Mouse (Mus musculus): ENCODE results near the gene Bpnt1.
A peak's percentile ranks its signal among the peaks of the same experiment; 100 is the strongest.
"Not testable (repeated sequence)": the region's sequence is repeated elsewhere in the genome, so short reads cannot be mapped to it uniquely, and the experiment has no call there.

Bpnt1 gene

DNA sequence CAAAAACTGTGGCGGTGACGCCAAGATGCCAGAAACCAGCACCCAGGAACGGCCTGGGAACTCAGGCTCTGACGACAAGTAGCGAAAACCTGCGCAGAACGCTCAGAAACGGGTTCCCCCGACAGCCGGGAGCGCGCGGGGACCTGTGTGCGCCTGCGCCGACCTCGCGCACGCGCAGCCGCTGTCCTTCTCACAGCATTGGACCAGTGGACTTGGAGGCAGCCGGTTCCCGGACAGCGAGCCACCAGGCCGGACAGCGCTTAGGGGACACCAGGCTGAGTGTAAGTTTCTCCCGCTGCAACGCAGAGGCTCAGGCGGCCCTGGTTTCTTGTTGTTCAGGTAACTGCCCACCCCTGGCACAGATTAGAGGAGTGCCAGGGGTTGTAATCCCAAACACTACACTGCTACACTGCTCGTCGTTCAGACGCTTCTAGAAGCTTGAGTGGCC is at the start of gene Bpnt1:
TSS of gene Bpnt1 (plus strand) at position 167 of the 448 bp plus-strand sequence.
- DNase-seq (ENCODE audit: low spot score): peak; percentile 89

DNA sequence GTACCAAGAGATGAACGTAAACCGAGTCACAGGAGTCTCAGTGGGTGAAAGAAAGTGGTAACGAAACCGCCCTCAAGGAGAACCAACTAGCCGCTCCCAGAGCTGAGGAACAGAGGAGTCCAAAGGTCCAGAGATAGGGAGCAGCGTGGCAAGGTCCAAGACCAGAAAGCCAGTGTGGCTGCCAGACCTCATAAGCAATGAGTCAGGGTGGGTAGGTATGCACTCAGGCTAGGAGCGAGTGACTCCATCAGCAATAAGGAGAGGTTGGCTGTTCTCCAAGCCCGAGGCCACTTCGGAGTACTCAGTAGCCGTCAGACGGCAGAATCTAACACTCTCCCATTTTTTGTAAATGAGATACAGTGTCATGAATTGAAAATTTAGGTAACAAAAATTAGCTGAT is 49.1 kb upstream of the Bpnt1 start:
- no peak for DNase-seq (ENCODE audit: low spot score)

DNA sequence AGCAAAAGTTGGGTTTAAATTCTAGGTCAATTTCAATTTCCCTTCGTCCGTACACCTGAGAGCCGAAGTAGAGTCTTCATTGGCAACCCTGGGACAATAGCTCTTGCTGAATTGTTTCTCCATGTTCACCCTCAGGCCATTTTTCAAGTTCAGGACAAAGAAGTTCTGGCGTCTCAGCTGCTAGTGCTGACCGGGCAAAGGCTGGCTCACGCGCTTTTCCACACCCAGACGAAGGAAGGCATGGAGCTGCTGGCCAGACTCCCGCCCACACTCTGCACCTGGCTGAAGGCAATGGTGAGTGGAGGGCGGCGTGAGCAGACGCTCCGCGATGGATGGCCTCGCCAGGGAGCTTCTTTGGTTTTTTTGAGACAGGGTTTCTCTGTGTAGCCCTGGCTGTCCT is 48.7 kb upstream of the Bpnt1 start:
- DNase-seq (ENCODE audit: low spot score): no peak

GRCm38 (mm10) chr1:185284740-185285139 is 47.2 kb upstream of the Bpnt1 start:
- no peak for DNase-seq (ENCODE audit: low spot score)

DNA sequence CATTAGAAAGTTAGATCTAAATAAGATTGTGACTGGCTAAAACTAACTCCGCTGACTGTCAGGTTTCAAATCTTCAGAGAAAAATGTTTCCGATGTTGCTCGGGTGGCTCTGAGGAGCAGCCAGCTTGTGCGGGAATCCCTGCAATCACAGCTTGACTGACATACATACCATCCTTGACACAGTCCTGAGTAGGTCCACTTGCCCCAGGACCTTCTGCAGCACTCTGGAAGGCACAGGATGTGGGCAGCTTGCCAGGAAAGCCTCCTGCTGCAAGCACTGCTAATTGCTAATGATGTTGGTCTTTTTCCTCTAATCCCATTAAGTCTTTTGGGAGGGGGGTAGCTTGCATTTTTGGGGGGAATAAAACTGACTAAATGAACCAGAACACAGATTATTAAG is 46.8 kb upstream of the Bpnt1 start:
- peak; percentile 73 for DNase-seq (ENCODE audit: low spot score)

- DNase-seq (ENCODE audit: low spot score): peak; percentile 32
Observed at GRCm38 (mm10) chr1:185287066-185287465, 44.9 kb upstream of the Bpnt1 start.

GRCm38 (mm10) chr1:185289231-185289630 is 42.7 kb upstream of the Bpnt1 start:
- DNase-seq (ENCODE audit: low spot score): peak; percentile 31

DNA sequence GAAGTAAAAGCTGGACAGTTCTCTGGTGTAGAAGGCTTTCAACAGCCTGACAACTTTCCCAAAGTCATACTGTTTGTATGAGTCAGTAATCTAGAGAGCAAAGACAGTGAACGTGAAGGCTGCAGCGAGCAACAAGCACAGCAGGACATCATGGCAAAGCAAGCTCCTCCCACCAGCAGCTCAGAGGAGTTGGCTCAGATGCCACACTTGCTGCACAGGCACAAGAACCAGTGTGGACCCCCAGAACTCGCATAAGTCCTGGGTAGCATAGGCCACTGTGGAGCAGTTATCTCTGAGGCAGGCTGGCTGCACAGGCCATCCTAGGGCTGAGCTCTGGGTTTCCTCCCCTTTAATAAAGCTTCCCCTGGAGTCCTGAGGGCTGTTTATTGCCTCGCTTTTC is 40.6 kb upstream of the Bpnt1 start:
- DNase-seq (ENCODE audit: low spot score): peak; percentile 26

- DNase-seq (ENCODE audit: low spot score): peak; percentile 33
Observed at GRCm38 (mm10) chr1:185292646-185293360, 39.1 kb upstream of the Bpnt1 start.

GRCm38 (mm10) chr1:185296850-185297249 is 35.1 kb upstream of the Bpnt1 start:
- DNase-seq (ENCODE audit: low spot score): peak; percentile 24

DNA sequence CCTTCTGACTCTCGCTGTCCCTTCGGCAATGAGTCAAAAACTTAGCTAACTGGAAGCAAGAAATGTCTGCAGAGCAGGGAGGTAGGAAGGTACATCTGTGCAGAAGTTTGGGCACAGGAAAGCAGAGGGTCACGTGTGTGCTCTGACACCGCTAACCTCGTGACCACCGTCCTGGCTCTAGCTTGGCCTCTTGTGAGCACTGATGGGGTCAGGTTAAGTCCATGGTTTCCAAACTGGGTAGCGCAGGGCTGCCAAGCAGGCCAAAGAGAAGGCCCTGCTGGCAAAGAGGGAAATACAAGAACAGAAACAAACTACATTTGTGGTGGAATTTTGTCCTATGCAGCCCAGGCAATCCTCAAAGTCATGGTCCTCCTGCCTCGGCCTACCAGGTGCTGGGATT is 33.5 kb upstream of the Bpnt1 start:
- DNase-seq (ENCODE audit: low spot score): peak; percentile 16

DNA sequence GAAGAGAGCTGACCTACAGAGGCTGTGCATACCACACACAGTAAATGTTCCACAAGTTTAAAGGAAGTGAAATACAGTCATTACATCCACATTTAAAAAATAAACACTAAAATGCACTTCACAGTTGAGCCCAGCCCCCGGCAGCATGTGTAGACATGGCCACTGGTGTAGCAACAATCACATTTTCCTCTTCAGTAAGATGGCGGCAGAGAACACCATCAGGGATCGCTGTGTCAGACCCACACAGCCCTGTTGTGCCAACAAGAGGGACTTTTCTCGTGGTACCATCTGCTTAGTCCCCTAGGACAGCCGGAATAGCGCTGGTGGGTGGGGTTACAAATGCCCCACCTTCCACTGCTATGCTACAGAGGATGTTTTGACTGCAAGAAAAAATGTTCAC is 29.1 kb upstream of the Bpnt1 start:
- DNase-seq (ENCODE audit: low spot score): peak; percentile 27

DNA sequence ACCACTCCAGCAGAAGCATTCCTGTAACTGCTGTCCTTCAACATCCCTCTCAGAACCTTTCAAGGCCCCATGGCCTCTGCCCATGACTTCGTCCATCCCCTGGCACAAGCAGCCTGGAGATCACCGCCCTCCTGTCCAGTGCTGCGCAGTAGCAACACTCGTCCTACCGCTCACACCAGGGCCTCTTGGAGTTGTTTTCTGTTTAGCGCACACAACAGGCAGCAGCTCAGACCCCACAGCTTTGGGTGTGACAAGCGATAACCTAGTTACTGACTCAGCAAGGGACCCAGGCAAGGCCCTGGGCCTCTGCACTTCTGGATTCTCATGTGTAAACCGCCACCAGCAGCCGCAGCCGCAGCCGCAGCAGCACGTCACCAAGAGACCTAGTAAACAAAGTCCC is 25.1 kb upstream of the Bpnt1 start:
- peak; percentile 28 for DNase-seq (ENCODE audit: low spot score)

GRCm38 (mm10) chr1:185307645-185308044 is 24.3 kb upstream of the Bpnt1 start:
- peak; percentile 28 for DNase-seq (ENCODE audit: low spot score)

- DNase-seq (ENCODE audit: low spot score): no peak
Observed at GRCm38 (mm10) chr1:185308334-185308733, 23.6 kb upstream of the Bpnt1 start.

- peak; percentile 55 for DNase-seq (ENCODE audit: low spot score)
Observed at GRCm38 (mm10) chr1:185308908-185309307, 23.0 kb upstream of the Bpnt1 start.

GRCm38 (mm10) chr1:185311949-185312348 is 20.0 kb upstream of the Bpnt1 start:
- DNase-seq (ENCODE audit: low spot score): peak; percentile 26

DNA sequence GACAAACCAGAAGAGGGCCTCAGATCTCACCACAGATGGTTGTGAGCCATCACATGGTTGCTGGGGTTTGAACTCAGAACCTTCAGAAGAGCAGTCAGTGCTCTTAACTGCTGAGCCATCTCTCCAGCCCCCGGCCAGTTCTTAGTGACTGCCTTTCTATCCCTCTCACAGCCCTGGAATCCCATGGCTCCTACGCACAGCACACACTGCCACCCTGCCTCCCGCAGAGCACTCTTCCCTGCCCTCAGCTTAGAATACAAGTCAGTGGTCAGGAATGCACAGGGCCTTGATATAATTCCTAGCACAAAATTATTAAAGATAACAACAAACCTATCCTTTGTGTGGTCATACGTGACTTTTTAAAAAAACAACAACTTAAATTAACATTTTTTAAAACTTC is 17.4 kb upstream of the Bpnt1 start:
- DNase-seq (ENCODE audit: low spot score): peak; percentile 30

GRCm38 (mm10) chr1:185315846-185316568 is 15.9 kb upstream of the Bpnt1 start:
- DNase-seq (ENCODE audit: low spot score): no peak

DNA sequence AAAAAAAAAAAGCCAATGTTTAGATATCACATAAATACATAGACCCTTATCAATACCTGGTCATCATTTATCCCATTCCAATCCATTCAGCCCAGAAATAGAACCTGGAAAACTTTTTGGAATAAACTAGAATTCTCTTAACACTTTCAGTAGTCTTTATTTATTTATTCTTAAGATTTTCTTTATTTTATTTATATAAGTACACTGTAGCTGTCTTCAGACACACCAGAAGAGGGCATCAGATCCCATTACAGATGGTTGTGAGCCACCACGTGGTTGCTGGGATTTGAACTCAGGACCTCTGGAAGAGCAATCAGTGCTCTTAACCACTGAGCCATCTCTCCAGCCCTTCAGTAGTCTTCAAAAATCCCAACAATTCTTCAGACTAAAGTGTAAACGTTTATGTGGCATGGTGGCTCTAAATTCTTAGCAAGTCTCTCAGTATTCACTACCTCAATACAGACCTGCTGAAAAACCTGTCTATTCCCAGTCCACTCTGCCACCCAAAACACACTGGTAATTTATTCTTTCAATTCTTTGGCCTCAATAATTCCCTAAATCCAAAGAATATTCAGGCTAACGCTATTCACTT is 4.1 kb upstream of the Bpnt1 start:
- DNase-seq (ENCODE audit: low spot score): not testable (repeated sequence)

GRCm38 (mm10) chr1:185328721-185329610 is 3.0 kb upstream of the Bpnt1 start, which contains the start of gene Iars2:
TSS of gene Iars2 (minus strand) at chr1:185329396.
- peak; percentile 97 for DNase-seq (ENCODE audit: low spot score)

- DNase-seq (ENCODE audit: low spot score): no peak
Observed at GRCm38 (mm10) chr1:185329851-185330250, 2.1 kb upstream of the Bpnt1 start.
